Mouse (Mus musculus) heart, postnatal 0 days (tissue): ENCODE results near the gene Sufu.

ENCODE experiments used
- CTCF ChIP-seq: IDR thresholded peaks from 2 replicates; pipeline ENCODE4 v1.5.1; 2016; ENCODE audit warnings: antibody characterized with exemption, control low read depth, low read depth
- EP300 ChIP-seq: IDR thresholded peaks from 2 replicates; pipeline ENCODE4 v1.6.1; 2016; ENCODE audit warnings: antibody characterized with exemption, low read depth

GRCm38 (mm10) chr19:46449261-46450005 lies 52.7 kb downstream of the Sufu start:
- TF ChIP-seq EP300 (no peak), CTCF (no peak)
